Mouse (Mus musculus) forebrain, embryonic 15.5 days (tissue): Measurements from ENCODE around the gene Zfp622. TPM values are rescaled to one million over a fixed set of nuclear protein-coding genes. Genes with fewer than 3 reads are reported as not detected.

Experiments
- ATAC-seq: fragments of 200-750 bp; cut with Nextera tagmentation; replicated peaks from 2 replicates; pipeline ENCODE4 v1.8.0; 2017; ENCODE audit warnings: mild to moderate bottlenecking, moderate TSS enrichment, moderate library complexity
- H3K27ac ChIP-seq: fragments of 300-500 bp; sonication (generic); replicated peaks from 2 replicates; pipeline ENCODE4 v1.5.1; 2015; ENCODE audit warnings: mild to moderate bottlenecking, inconsistent platforms
- H3K27me3 ChIP-seq: fragments of 300-500 bp; sonication (generic); 2 replicates; pipeline ENCODE4 v1.6.1; 2015; ENCODE audit warnings: inconsistent platforms
- H3K36me3 ChIP-seq: fragments of 300-500 bp; sonication (generic); 2 replicates; pipeline ENCODE4 v1.6.1; 2015; ENCODE audit warnings: mild to moderate bottlenecking, inconsistent platforms
- H3K4me1 ChIP-seq: fragments of 300-500 bp; sonication (generic); 2 replicates; pipeline ENCODE4 v1.6.1; 2015; ENCODE audit warnings: inconsistent platforms
- H3K4me2 ChIP-seq: fragments of 300-500 bp; sonication (generic); replicated peaks from 2 replicates; pipeline ENCODE4 v1.6.1; 2015; ENCODE audit warnings: mild to moderate bottlenecking, inconsistent platforms
- H3K4me3 ChIP-seq: fragments of 300-500 bp; sonication (generic); 2 replicates; pipeline ENCODE4 v1.5.1; 2015; ENCODE audit warnings: mild to moderate bottlenecking, inconsistent platforms
- H3K9ac ChIP-seq: fragments of 300-500 bp; sonication (generic); replicated peaks from 2 replicates; pipeline ENCODE4 v1.6.1; 2015; ENCODE audit warnings: mild to moderate bottlenecking, inconsistent platforms
- H3K9me3 ChIP-seq: fragments of 300-500 bp; sonication (generic); 2 replicates; pipeline ENCODE4 v1.6.1; 2016; ENCODE audit warnings: inconsistent platforms
- WGBS: fragments of 180-500 bp; shearing (Covaris S2); methylation state at CpG from one replicate; pipeline ENCODE4 v1.1.7; 2015; ENCODE audit warnings: mixed read lengths; 5-methylcytosine and 5-hydroxymethylcytosine counted together
- polyA plus RNA-seq: library from polyadenylated mRNA; unstranded; fragments of >200 nt; fragmentation: Nextera tagmentation; extraction: Ambion mirVana; gene quantifications from 2 replicates; pipeline ENCODE4 v1.2.1, GENCODE M21; 2015

Gene Zfp622
- polyA plus RNA-seq: 33.5 and 37.7 TPM in 2 replicates

GRCm38 (mm10) chr15:25984067-25984733 is at the start of gene Zfp622:
TSS of gene Zfp622 (plus strand) at chr15:25984366.
- Histone ChIP-seq H3K36me3 (peaks cover 20% of the 10 kb centered on the region), H3K9ac (peak within 1 kb of the TSS; percentile 72), H3K9me3 (no peaks in the 10 kb centered on the region), H3K4me2 (peak within 1 kb of the TSS; percentile 91), H3K4me1 (peaks cover 27% of the 10 kb centered on the region), H3K27ac (peak within 1 kb of the TSS; percentile 87), H3K27me3 (no peaks in the 10 kb centered on the region), H3K4me3 (peak within 1 kb of the TSS; percentile 76)
- under 1% methylated on average over 57 of the region's 57 CpGs for WGBS
- peak; percentile 99 for ATAC-seq

DNA sequence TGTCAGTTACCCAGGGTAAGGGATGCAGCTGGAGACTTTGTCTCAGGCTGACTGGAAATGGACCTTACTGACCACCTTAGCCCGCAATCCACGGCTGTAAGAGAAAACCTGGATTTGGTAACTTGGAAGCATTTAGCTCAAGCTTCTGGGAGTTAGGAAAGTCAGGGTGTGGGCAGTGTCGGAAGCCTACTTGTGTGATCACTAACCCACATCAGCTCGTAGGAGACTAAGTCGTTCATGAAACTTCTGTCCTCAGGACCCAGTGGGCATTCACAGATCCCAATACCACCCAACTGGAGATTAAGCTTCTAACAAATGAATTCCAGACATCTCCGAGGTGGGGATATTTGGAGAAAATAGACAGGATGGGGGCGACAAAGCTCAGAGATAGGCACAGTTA is 49.8 kb upstream of the Zfp622 start:
- H3K4me1 ChIP-seq: 0 out of 2 replicates have a peak, but pooled peaks cover 4% of the 10 kb centered on the region
- no peak overlapping the region for H3K4me3 ChIP-seq
- ATAC-seq: no peak
- H3K27ac ChIP-seq: no peak overlapping the region
- H3K27me3 ChIP-seq: no peaks in the 10 kb centered on the region
- no peak overlapping the region for H3K4me2 ChIP-seq
- H3K9ac ChIP-seq: no peak overlapping the region
- H3K36me3 ChIP-seq: no peaks in the 10 kb centered on the region
- WGBS: 86% methylated on average over 7 of the region's 7 CpGs
- H3K9me3 ChIP-seq: no peaks in the 10 kb centered on the region

DNA sequence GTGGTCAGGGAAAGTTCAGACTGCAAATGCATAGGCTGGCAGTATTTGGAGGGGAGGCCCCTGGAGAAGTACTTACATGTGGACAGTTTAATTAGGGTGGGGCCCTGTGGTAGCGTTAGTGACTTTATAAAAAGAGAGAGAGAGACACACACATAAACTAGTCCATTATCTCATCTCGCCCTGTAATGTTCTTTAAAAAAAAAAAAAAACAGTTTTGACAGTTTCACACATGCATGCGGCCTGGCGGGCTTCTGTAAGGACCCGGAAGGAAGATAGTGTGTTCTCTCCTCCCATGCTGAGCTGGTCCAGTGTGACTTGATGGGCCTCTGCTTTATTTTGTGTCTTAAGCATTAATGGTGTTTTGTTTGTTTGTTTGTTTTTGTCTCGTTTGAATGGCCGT is 45.7 kb upstream of the Zfp622 start:
- WGBS: 87% methylated on average over 7 of the region's 7 CpGs

DNA sequence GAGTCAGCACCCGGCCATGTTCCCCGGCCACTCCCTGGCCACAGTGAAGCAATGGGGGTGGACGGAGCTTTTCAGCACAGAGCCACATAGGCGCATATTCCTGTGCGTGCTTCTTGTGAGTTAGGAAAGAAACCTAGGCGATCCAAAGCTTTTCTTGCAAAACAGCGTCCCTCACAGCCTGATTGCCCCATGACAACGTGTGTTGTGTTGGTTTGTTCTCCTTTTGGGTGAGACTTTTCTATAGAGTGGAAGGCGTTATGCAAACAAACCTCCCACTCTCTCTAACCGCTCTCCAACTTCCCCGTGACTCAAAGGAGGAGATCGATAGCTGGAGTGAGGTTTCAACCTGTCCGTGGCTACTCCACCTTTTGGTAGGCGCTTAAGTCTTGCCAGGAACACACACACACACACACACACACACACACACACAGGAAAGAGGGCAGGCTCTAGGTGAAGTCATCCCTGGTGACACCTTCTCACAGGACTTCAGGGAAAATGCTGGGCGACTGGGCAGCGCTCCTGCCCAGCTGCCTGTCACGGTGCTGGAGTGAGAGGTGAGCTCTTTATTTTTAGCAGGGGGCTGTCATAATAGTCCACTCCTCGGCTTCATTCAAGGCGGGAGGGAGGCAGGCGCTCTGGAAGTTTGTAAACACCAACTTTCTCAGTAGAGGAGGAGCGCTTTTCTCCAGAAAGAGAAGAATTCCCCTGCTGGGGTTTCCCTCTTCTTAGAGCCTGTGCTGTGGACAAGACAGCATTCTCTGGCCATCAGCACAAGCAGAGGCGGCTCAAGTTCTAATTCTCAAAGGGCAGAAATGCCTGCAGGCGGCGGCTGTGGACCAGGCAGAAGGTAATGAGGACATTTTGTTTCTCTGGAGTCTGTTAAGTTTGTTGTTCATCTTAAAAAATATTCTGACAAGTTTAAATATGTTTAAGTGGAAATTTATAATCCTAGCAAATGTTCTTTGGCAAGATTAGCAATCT is 43.5 kb upstream of the Zfp622 start:
- H3K4me3 ChIP-seq: no peak overlapping the region
- H3K4me1 ChIP-seq: no peaks in the 10 kb centered on the region
- H3K9ac ChIP-seq: no peak overlapping the region
- no peak overlapping the region for H3K4me2 ChIP-seq
- no peaks in the 10 kb centered on the region for H3K27me3 ChIP-seq
- no peak overlapping the region for H3K27ac ChIP-seq
- H3K9me3 ChIP-seq: no peaks in the 10 kb centered on the region
- H3K36me3 ChIP-seq: no peaks in the 10 kb centered on the region
- WGBS: 33% methylated on average over 24 of the region's 24 CpGs
- ATAC-seq: no peak

More for the DNA sequence above, 45.7 kb upstream of the Zfp622 start:
- Histone ChIP-seq H3K9ac (no peak overlapping the region), H3K4me3 (no peak overlapping the region), H3K27me3 (no peaks in the 10 kb centered on the region), H3K4me2 (no peak overlapping the region), H3K36me3 (no peaks in the 10 kb centered on the region), H3K27ac (no peak overlapping the region), H3K4me1 (no peaks in the 10 kb centered on the region), H3K9me3 (no peaks in the 10 kb centered on the region)
- no peak for ATAC-seq

DNA sequence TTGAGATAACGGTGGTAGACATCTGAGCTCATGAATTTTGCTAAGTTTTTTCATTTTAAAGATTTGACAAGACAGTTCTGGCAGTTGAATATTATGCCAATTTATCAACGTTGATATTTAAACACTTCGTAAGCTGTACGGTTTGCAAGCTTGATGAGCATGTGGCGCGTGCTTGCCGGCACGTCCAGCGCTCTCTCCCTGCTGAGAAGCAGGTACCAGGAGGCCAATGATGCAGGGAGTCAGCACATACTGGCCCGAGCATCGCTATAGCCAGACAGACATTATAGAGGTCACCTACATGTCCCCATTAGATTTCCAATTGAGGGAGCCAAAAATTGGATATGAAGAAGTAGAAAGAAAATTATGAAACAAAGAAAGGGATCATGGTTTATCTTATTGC is 42.7 kb upstream of the Zfp622 start:
- ATAC-seq: no peak
- Histone ChIP-seq H3K9ac (no peak overlapping the region), H3K27ac (no peak overlapping the region), H3K9me3 (no peaks in the 10 kb centered on the region), H3K4me1 (no peaks in the 10 kb centered on the region), H3K4me2 (no peak overlapping the region), H3K36me3 (no peaks in the 10 kb centered on the region), H3K4me3 (no peak overlapping the region), H3K27me3 (no peaks in the 10 kb centered on the region)
- 78% methylated on average over 11 of the region's 11 CpGs for WGBS

- Histone ChIP-seq H3K27me3 (no peaks in the 10 kb centered on the region), H3K4me1 (no peaks in the 10 kb centered on the region), H3K9ac (no peak overlapping the region), H3K36me3 (no peaks in the 10 kb centered on the region), H3K9me3 (no peaks in the 10 kb centered on the region), H3K27ac (no peak overlapping the region), H3K4me3 (no peak overlapping the region), H3K4me2 (no peak overlapping the region)
- ATAC-seq: no peak
- WGBS: 58% methylated on average over 4 of the region's 4 CpGs
Measured at GRCm38 (mm10) chr15:25942415-25942814, 41.8 kb upstream of the Zfp622 start.

- 90% methylated on average over 15 of the region's 15 CpGs for WGBS
- H3K4me1 ChIP-seq: no peaks in the 10 kb centered on the region
- no peaks in the 10 kb centered on the region for H3K27me3 ChIP-seq
Measured at GRCm38 (mm10) chr15:25943386-25944137, 40.6 kb upstream of the Zfp622 start.

DNA sequence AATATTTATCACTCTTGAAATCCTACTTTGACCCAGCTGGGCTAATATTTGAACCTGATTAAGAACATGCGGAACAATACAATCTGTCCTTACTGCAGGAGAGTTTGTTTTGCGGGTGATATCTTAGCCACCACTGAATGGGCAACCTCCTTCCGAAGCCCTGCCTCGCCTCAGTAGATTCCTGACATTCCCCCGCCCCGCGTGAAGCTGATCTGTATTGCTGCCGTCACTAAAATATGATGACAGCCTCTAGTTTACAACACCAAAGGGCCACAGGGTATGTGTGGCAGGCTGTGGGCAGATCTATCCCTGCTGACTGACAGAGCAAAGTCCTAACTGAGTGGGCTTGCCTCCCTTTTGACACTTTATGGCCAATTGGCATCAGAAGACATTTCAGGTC is 38.9 kb upstream of the Zfp622 start:
- no peaks in the 10 kb centered on the region for H3K27me3 ChIP-seq
- 91% methylated on average over 8 of the region's 8 CpGs for WGBS
- no peaks in the 10 kb centered on the region for H3K4me1 ChIP-seq
- no peak overlapping the region for H3K9ac ChIP-seq
- no peak for ATAC-seq
- no peak overlapping the region for H3K4me3 ChIP-seq
- H3K36me3 ChIP-seq: no peaks in the 10 kb centered on the region
- no peak overlapping the region for H3K27ac ChIP-seq
- H3K4me2 ChIP-seq: no peak overlapping the region
- H3K9me3 ChIP-seq: no peaks in the 10 kb centered on the region

More at GRCm38 (mm10) chr15:25943386-25944137, 40.6 kb upstream of the Zfp622 start:
- Histone ChIP-seq H3K36me3 (no peaks in the 10 kb centered on the region), H3K4me2 (no peak overlapping the region), H3K4me3 (no peak overlapping the region), H3K27ac (no peak overlapping the region), H3K9me3 (no peaks in the 10 kb centered on the region), H3K9ac (no peak overlapping the region)
- no peak for ATAC-seq

DNA sequence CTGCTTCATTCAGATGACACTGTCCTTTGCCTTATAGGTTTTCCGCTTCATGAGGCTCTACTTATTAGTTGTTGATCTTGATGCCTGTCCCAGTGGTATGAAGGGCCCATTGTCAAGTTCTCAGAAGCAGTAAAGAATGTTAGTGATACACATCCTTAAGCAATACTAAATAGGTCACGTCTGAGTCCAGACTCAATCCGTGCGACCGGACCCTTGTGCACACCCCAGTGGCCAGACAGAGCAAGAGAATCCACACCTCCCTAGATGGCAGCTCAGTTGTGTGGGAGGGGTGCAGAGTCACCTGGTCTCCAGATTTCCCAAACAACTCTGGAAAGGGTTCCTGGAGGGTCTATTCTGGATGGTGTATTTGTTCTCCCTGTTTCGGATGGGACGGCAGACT is 37.7 kb upstream of the Zfp622 start:
- Histone ChIP-seq H3K27ac (no peak overlapping the region), H3K4me1 (no peaks in the 10 kb centered on the region), H3K27me3 (no peaks in the 10 kb centered on the region), H3K9me3 (no peaks in the 10 kb centered on the region), H3K4me3 (no peak overlapping the region), H3K9ac (no peak overlapping the region), H3K4me2 (no peak overlapping the region), H3K36me3 (no peaks in the 10 kb centered on the region)
- WGBS: 88% methylated on average over 7 of the region's 7 CpGs
- ATAC-seq: no peak

- H3K27me3 ChIP-seq: no peaks in the 10 kb centered on the region
- no peaks in the 10 kb centered on the region for H3K9me3 ChIP-seq
- H3K4me3 ChIP-seq: no peak overlapping the region
- no peak overlapping the region for H3K4me2 ChIP-seq
- ATAC-seq: no peak
- no peaks in the 10 kb centered on the region for H3K36me3 ChIP-seq
- 88% methylated on average over 8 of the region's 8 CpGs for WGBS
- H3K27ac ChIP-seq: no peak overlapping the region
- H3K4me1 ChIP-seq: no peaks in the 10 kb centered on the region
- H3K9ac ChIP-seq: no peak overlapping the region
Measured at GRCm38 (mm10) chr15:25947383-25947782, 36.8 kb upstream of the Zfp622 start.

DNA sequence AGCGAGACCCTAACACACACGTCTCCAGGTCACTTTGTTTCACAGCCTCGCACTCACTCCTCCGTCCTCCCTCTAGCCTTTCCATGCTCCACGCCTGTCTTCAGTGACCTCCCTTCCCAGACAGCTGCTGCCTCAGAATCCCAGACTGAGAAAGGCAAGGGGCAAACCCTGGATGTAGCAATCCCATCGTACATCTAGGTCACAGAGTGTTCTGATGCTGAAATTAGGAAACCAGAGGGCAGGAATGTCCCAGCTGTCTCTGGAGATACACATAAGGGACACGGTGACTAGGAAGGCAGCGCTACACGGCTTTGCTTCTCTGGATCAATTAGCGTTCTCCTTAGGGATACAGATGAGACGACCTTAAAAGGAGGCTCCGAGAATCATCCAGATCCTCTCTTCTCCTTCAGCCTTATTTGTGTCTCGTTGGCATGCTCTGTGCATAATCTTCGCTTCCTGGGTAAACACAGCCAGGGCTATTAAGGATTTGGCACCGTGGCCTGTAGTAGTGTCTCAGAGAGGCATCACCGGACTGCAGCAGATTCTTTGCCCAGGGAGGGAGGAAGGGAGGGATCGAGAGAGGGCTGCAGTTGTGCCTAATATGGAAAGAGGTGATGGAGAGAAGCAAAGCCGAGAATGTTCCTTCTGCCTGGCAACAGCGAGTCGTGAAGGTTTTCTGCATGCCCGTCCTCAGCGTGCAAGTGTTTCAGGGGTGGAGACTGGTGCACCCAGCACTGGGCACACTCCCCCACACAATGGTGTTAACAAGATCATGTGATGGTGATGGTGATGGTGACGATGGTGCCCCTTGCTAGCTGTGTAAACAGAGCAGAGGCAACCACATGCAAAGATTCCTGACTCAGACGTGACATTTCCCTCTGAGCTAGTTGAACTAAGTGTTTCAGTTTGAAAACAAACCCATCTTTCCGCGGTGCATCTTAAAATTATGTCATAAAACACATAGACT is 35.6 kb upstream of the Zfp622 start:
- Histone ChIP-seq H3K4me1 (no peaks in the 10 kb centered on the region), H3K27ac (no peak overlapping the region), H3K27me3 (no peaks in the 10 kb centered on the region), H3K9me3 (no peaks in the 10 kb centered on the region), H3K36me3 (no peaks in the 10 kb centered on the region), H3K4me2 (no peak overlapping the region), H3K9ac (no peak overlapping the region), H3K4me3 (no peak overlapping the region)
- WGBS: 80% methylated on average over 26 of the region's 26 CpGs
- no peak for ATAC-seq
